Comparison of ENCODE assay signal across 8 mouse cellular contexts in the genomic region with DNA sequence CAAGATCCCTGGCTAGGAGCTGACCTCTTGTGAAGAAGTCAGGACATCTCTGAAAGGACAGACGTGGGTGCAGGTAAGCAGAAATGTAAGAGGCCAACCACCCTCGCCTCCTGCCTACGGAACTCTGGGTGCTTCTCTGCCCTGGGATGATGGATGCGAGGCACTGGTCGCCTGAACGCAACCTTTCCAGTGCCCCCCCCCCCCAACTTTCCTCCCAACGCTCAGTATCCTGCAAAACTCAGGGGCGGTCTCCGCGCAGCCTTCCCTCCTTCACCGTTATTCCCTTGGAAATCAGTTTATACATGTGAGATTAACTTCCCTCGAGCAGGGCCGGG. TPM values are rescaled to one million over a fixed set of nuclear protein-coding genes. Genes with fewer than 3 reads are reported as not detected.
DNase-seq lines count a peak whose midpoint lies in the region; ATAC-seq and TF ChIP-seq lines count a peak whose summit lies in the region.

No protein-coding gene starts in this region.

- H3K9me3 ChIP-seq in intestine, embryonic 16.5 days (ENCODE audit: control insufficient read depth, low read length) = no peaks in the 10 kb centered on the region
- H3K9me3 ChIP-seq in neural tube, embryonic 12.5 days = no peaks in the 10 kb centered on the region

- H3K9ac ChIP-seq in liver, adult 2 months (ENCODE audit: low read depth, low read length) = no peak overlapping the region; the same call in 1 of the 2 replicates
- peak overlapping the region; percentile 65 for H3K9ac ChIP-seq in intestine, embryonic 16.5 days (ENCODE audit: low read depth, low read length)
- peak overlapping the region; percentile 55 for H3K9ac ChIP-seq in neural tube, embryonic 12.5 days

- TF ChIP-seq POLR2A in liver, adult 2 months (IDR thresholded peaks at IDR 0.05; ENCODE audit: extremely low read depth, insufficient read depth, low read length) = no peak
- TF ChIP-seq POLR2A in embryonic fibroblast, embryonic 13.5 days (IDR thresholded peaks at IDR 0.05; ENCODE audit: low read depth, low read length) = peak; percentile 6; the same call in 1 of the 2 replicates

- peaks cover 42% of the 10 kb centered on the region for H3K27me3 ChIP-seq in liver, adult 2 months (ENCODE audit: control insufficient read depth, insufficient read depth, low read length)
- peaks cover 38% of the 10 kb centered on the region for H3K27me3 ChIP-seq in intestine, embryonic 16.5 days (replicated peaks; ENCODE audit: control insufficient read depth, insufficient read depth, low read length)
- H3K27me3 ChIP-seq in neural tube, embryonic 12.5 days (replicated peaks) = peaks cover 57% of the 10 kb centered on the region

- no peaks in the 10 kb centered on the region for H3K79me2 ChIP-seq in liver, adult 2 months (ENCODE audit: control insufficient read depth, insufficient read depth, low read length)

- peaks cover 4% of the 10 kb centered on the region; the same call in 1 of the 2 replicates for H3K4me1 ChIP-seq in liver, adult 2 months (ENCODE audit: control insufficient read depth, insufficient read depth, low read length)
- H3K4me1 ChIP-seq in embryonic fibroblast, embryonic 13.5 days (ENCODE audit: control insufficient read depth, insufficient read depth, low read length) = no peaks in the 10 kb centered on the region
- peaks cover 26% of the 10 kb centered on the region for H3K4me1 ChIP-seq in intestine, embryonic 16.5 days (ENCODE audit: control insufficient read depth, insufficient read depth, low read length)
- H3K4me1 ChIP-seq in neural tube, embryonic 12.5 days = peaks cover 50% of the 10 kb centered on the region

- 3% methylated on average over 13 of the region's 13 CpGs for WGBS in liver, adult 2 months
- WGBS in intestine, embryonic 16.5 days = 2% methylated on average over 13 of the region's 13 CpGs
- 1% methylated on average over 13 of the region's 13 CpGs for WGBS in neural tube, embryonic 12.5 days

- no peak for ATAC-seq in intestine, embryonic 16.5 days
- no peak for ATAC-seq in neural tube, embryonic 12.5 days (ENCODE audit: low FRiP score, low read depth)

- H3K4me2 ChIP-seq in intestine, embryonic 16.5 days (ENCODE audit: low read depth, low read length) = peak overlapping the region; percentile 85
- peak overlapping the region; percentile 90 for H3K4me2 ChIP-seq in neural tube, embryonic 12.5 days (replicated peaks)

- H3K27ac ChIP-seq in liver, adult 2 months (replicated peaks; ENCODE audit: insufficient read depth, low read depth, low read length) = no peak overlapping the region
- peak overlapping the region; percentile 90 for H3K27ac ChIP-seq in embryonic fibroblast, embryonic 13.5 days (ENCODE audit: insufficient read depth, low read length)
- peak overlapping the region; percentile 89 for H3K27ac ChIP-seq in intestine, embryonic 16.5 days (ENCODE audit: low read length)
- no peak overlapping the region for H3K27ac ChIP-seq in neural tube, embryonic 12.5 days

- no peaks in the 10 kb centered on the region for H3K36me3 ChIP-seq in liver, adult 2 months (ENCODE audit: control insufficient read depth, insufficient read depth, low read length)
- H3K36me3 ChIP-seq in intestine, embryonic 16.5 days (ENCODE audit: control insufficient read depth, insufficient read depth, low read length) = no peaks in the 10 kb centered on the region
- H3K36me3 ChIP-seq in neural tube, embryonic 12.5 days = no peaks in the 10 kb centered on the region

- TF ChIP-seq CTCF in liver, adult 2 months (IDR thresholded peaks at IDR 0.05; ENCODE audit: low read depth, low read length) = no peak
- TF ChIP-seq CTCF in embryonic fibroblast, embryonic 13.5 days (IDR thresholded peaks at IDR 0.05; ENCODE audit: borderline replicate concordance, insufficient read depth, low read length) = no peak

- no peak for DNase-seq in liver, adult 2 months (ENCODE audit: extremely low read depth, low read depth, low spot score)
- no peak for DNase-seq in liver
- no peak for DNase-seq in left cerebral cortex, postnatal 14 days (ENCODE audit: low spot score in 2 of 2)
- DNase-seq in left cerebral cortex, postnatal 4 days = no peak
- DNase-seq in Muller cell, postnatal 12 days (ENCODE audit: inconsistent ontology term) = no peak

- intact Hi-C loops in left cerebral cortex, postnatal 14 days (cut with DNase I) = loop anchor here (5.0 to 10.0 kb wide), 5 partner anchors 76 to 1466 kb away; a partner anchor contains a TSS
- intact Hi-C loops in left cerebral cortex, postnatal 4 days (cut with DNase I) = loop anchor here (5.0 kb wide), 3 partner anchors 191 to 1391 kb away; no protein-coding TSS in a partner anchor

- peak overlapping the region; percentile 34 for H3K4me3 ChIP-seq in liver, adult 2 months (ENCODE audit: insufficient read depth, low read depth, low read length)
- peak overlapping the region; percentile 59 for H3K4me3 ChIP-seq in embryonic fibroblast, embryonic 13.5 days (ENCODE audit: insufficient read depth, low read length)
- peak overlapping the region; percentile 56 for H3K4me3 ChIP-seq in intestine, embryonic 16.5 days (ENCODE audit: low read length)
- H3K4me3 ChIP-seq in neural tube, embryonic 12.5 days = peak overlapping the region; percentile 42

RNA-seq across cellular contexts. Expression of a gene that starts 1.5 kb away (rescaled TPM):
- total RNA-seq in liver, adult 2 months (2014; rRNA removed) = 4.5 and 5.2 TPM in 2 replicates
- polyA plus RNA-seq in liver, adult 2 months (2012; rRNA removed) = 1.1 and 1.2 TPM in 2 replicates
- polyA plus RNA-seq in embryonic fibroblast, embryonic 13.5 days (2011; ENCODE audit: insufficient read length, low read depth, missing spikeins) = 57.3 and 115 TPM in 2 replicates
- 27.7 and 29.4 TPM in 2 replicates for polyA plus RNA-seq in intestine, embryonic 16.5 days (2015; fragmentation: Nextera tagmentation; extraction: Ambion mirVana)
- polyA plus RNA-seq in neural tube, embryonic 12.5 days (2016; fragmentation: Nextera tagmentation; extraction: Ambion mirVana) = 23.9 and 24.4 TPM in 2 replicates
- total RNA-seq in left cerebral cortex, postnatal 14 days (2021) = 10 to 100 TPM; 57.0 to 59.8 TPM
- total RNA-seq in left cerebral cortex, postnatal 4 days (2021) = 10 to 100 TPM; 61.5 to 68.4 TPM

Comparison
In these comparisons a context has a peak if more than half of its experiments do, and no peak if none do; other contexts are left out.
1. H3K27ac ChIP-seq: peak in embryonic fibroblast, embryonic 13.5 days (single experiment) and intestine, embryonic 16.5 days (single experiment); none in liver, adult 2 months (single experiment) and neural tube, embryonic 12.5 days (single experiment).
2. RNA of a gene that starts 1.5 kb away (polyA plus RNA-seq): 57.3 to 115 TPM in embryonic fibroblast, embryonic 13.5 days, 27.7 to 29.4 TPM in intestine, embryonic 16.5 days and 23.9 to 24.4 TPM in neural tube, embryonic 12.5 days; 1.1 to 1.2 TPM in liver, adult 2 months; every median in the first group is over 10 times any median in the second.
3. Peak in every context shown above with its lines, with median percentiles within 50 percentile points of each other: H3K4me3 ChIP-seq.